ENCODE assay signal across 8 mouse cellular contexts in the genomic region with DNA sequence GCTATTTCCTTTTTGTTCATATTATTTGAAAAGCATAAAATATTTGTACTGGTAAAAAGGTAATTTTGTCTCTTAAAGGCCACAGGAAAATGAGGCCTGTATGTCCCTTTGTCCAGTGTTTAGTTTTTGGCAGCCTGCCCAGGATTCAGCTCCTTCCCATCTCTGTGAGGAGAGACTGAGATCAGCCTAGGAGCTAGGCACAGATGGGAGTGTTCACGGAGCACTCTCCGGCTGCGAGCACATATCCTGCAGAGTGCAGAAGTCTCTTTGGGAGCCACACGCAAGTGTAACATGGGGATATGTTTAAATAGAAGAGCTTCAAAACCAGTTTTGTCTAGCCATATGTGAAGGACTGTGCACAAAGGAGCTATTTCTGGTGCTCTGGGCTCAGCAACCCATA.
DNase-seq lines count a peak whose midpoint lies in the region; ATAC-seq and TF ChIP-seq lines count a peak whose summit lies in the region.

No protein-coding gene starts in this region.

- no peak overlapping the region for H3K27ac ChIP-seq in kidney, embryonic 15.5 days
- H3K27ac ChIP-seq in embryonic facial prominence, embryonic 14.5 days (replicated peaks; ENCODE audit: low read depth, low read length): no peak overlapping the region; the same call in 1 of the 2 replicates
- 0 out of 2 replicates have a peak overlapping the region, but pooled peaks have one; percentile 9 for H3K27ac ChIP-seq in heart, postnatal 0 days (ENCODE audit: low read depth)

- no peak for TF ChIP-seq EP300 in heart, postnatal 0 days (IDR thresholded peaks at IDR 0.05; ENCODE audit: low read depth)

- no peak overlapping the region for H3K4me2 ChIP-seq in kidney, embryonic 15.5 days
- H3K4me2 ChIP-seq in embryonic facial prominence, embryonic 14.5 days (ENCODE audit: low read depth, low read length): no peak overlapping the region
- no peak overlapping the region for H3K4me2 ChIP-seq in heart, postnatal 0 days (ENCODE audit: low read depth, low read length)

- no peak overlapping the region for H3K9ac ChIP-seq in kidney, embryonic 15.5 days
- no peak overlapping the region for H3K9ac ChIP-seq in embryonic facial prominence, embryonic 14.5 days (ENCODE audit: low read depth, low read length)
- no peak overlapping the region for H3K9ac ChIP-seq in heart, postnatal 0 days (replicated peaks; ENCODE audit: low read depth, low read length)

- WGBS in kidney, embryonic 15.5 days: 55% methylated on average over 4 of the region's 4 CpGs
- 36% methylated on average over 4 of the region's 4 CpGs for WGBS in embryonic facial prominence, embryonic 14.5 days
- WGBS in heart, postnatal 0 days: 38% methylated on average over 4 of the region's 4 CpGs

- no peaks in the 10 kb centered on the region for H3K9me3 ChIP-seq in kidney, embryonic 15.5 days (replicated peaks)
- no peaks in the 10 kb centered on the region for H3K9me3 ChIP-seq in embryonic facial prominence, embryonic 14.5 days (ENCODE audit: control insufficient read depth, low read length)
- no peaks in the 10 kb centered on the region for H3K9me3 ChIP-seq in heart, postnatal 0 days (replicated peaks; ENCODE audit: control insufficient read depth, low read length)

- no peak for TF ChIP-seq CTCF in heart, postnatal 0 days (IDR thresholded peaks at IDR 0.05; ENCODE audit: low read depth)

- no peak overlapping the region for H3K4me3 ChIP-seq in kidney, embryonic 15.5 days (replicated peaks)
- no peak overlapping the region for H3K4me3 ChIP-seq in embryonic facial prominence, embryonic 14.5 days (ENCODE audit: low read depth, low read length)
- H3K4me3 ChIP-seq in heart, postnatal 0 days (ENCODE audit: low read depth, low read length): no peak overlapping the region

- intact Hi-C loops in left cerebral cortex, postnatal 36 days (cut with DNase I): no loop called here

- peaks cover 13% of the 10 kb centered on the region; the same call in 1 of the 2 replicates for H3K4me1 ChIP-seq in kidney, embryonic 15.5 days
- H3K4me1 ChIP-seq in embryonic facial prominence, embryonic 14.5 days (ENCODE audit: control insufficient read depth, insufficient read depth, low read length): peaks cover 19% of the 10 kb centered on the region
- peaks cover 12% of the 10 kb centered on the region for H3K4me1 ChIP-seq in heart, postnatal 0 days (ENCODE audit: control insufficient read depth, insufficient read depth)

- H3K27me3 ChIP-seq in kidney, embryonic 15.5 days: no peaks in the 10 kb centered on the region
- H3K27me3 ChIP-seq in embryonic facial prominence, embryonic 14.5 days (replicated peaks; ENCODE audit: control insufficient read depth, insufficient read depth, low read length): no peaks in the 10 kb centered on the region
- H3K27me3 ChIP-seq in heart, postnatal 0 days (ENCODE audit: control insufficient read depth, insufficient read depth, low read length): no peaks in the 10 kb centered on the region

- no peaks in the 10 kb centered on the region for H3K36me3 ChIP-seq in kidney, embryonic 15.5 days
- no peaks in the 10 kb centered on the region for H3K36me3 ChIP-seq in embryonic facial prominence, embryonic 14.5 days (ENCODE audit: control insufficient read depth, insufficient read depth, low read length)
- H3K36me3 ChIP-seq in heart, postnatal 0 days (replicated peaks; ENCODE audit: control insufficient read depth, insufficient read depth, low read length): no peaks in the 10 kb centered on the region

- no peak for ATAC-seq in kidney, embryonic 15.5 days (replicated peaks; ENCODE audit: low FRiP score)
- ATAC-seq in embryonic facial prominence, embryonic 14.5 days (ENCODE audit: low read depth): no peak
- peak; percentile 25; the same call in 1 of the 2 replicates for ATAC-seq in heart, postnatal 0 days (ENCODE audit: insufficient read depth, low read depth)
- no peak for ATAC-seq in erythroid progenitor cell, adult 5-6 weeks (replicated peaks; ENCODE audit: low FRiP score, poor library complexity, severe bottlenecking)

- peak; percentile 76 for DNase-seq in kidney, postnatal 10 days
- peak; percentile 78 for DNase-seq in embryonic facial prominence, embryonic 14.5 days (ENCODE audit: low spot score)
- DNase-seq in heart, postnatal 0 days (ENCODE audit: low spot score): no peak
- DNase-seq in left cerebral cortex, postnatal 36 days (ENCODE audit: low spot score in 2 of 2): peak; percentile 55 to 61
- peak; percentile 88 for DNase-seq in retina, postnatal 1 day
- DNase-seq in thymus, postnatal 25 days: no peak

Comparison
In these comparisons a context has a peak if more than half of its experiments do, and no peak if none do; other contexts are left out.
1. DNase-seq: peak in kidney, postnatal 10 days (single experiment), embryonic facial prominence, embryonic 14.5 days (single experiment), left cerebral cortex, postnatal 36 days (2 of 2) and retina, postnatal 1 day (single experiment); none in heart, postnatal 0 days (single experiment) and thymus, postnatal 25 days (single experiment).